Mouse (Mus musculus) C2C12 (cell line): ENCODE measurements around the gene Hmg20a.

Experiments used
- CEBPB ChIP-seq: IDR thresholded peaks from one replicate; pipeline ENCODE4 v1.6.1; 2011; ENCODE audit warnings: low read depth, mild to moderate bottlenecking, control low read depth, moderate library complexity
- CTCF ChIP-seq: IDR thresholded peaks from one replicate; pipeline ENCODE4 v1.5.1; 2011; ENCODE audit not compliant: control insufficient read depth, insufficient read depth, insufficient read length
- MAX ChIP-seq: IDR thresholded peaks from one replicate; pipeline ENCODE4 v1.6.1; 2011; ENCODE audit warnings: mild to moderate bottlenecking, control low read depth
- MYOG ChIP-seq: IDR thresholded peaks from one replicate; pipeline ENCODE4 v1.6.1; 2011; ENCODE audit not compliant: control insufficient read depth, insufficient read length; ENCODE audit errors: extremely low read depth
- USF1 ChIP-seq: IDR thresholded peaks from one replicate; pipeline ENCODE4 v1.6.1; 2011; ENCODE audit warnings: low read depth, mild to moderate bottlenecking, control low read depth, moderate library complexity

GRCm38 (mm10) chr9:56469656-56470055 lies 51.2 kb downstream of the Hmg20a start:
- no peak for TF ChIP-seq CTCF
- no peak for TF ChIP-seq USF1
- no peak for TF ChIP-seq MAX
- TF ChIP-seq MYOG, result no peak
- TF ChIP-seq CEBPB, result no peak
